Mouse (Mus musculus): ENCODE results near the gene Nova2.

DNA sequence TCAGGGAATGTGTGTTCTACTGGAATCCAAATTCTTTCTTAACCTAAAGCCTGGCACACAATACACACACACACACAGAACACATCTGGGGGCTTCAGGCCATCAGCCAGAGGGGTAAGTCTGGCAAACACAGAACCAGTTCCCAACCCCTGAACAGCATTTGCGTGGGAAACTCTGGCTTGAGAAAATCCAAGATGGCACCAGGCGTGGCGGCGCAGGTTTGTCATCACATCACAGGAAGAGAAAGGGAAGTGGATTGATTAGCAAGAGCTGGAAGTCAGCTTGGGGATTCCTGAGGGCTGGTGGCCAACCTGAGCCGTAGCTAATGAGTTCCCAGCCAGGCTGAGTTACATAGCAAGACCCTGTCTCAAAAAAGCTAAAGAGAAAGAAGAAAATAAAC is 39.6 kb downstream of the Nova2 start:
- no peak for TF ChIP-seq CTCF (conservative IDR thresholded peaks at IDR 0.05; ENCODE audit: low read length)
- no peak for TF ChIP-seq POU5F1 (IDR thresholded peaks at IDR 0.05; ENCODE audit: borderline replicate concordance, low read length)
- no peak for TF ChIP-seq NANOG (IDR thresholded peaks at IDR 0.05; ENCODE audit: borderline replicate concordance, low read length)

Data from E14TG2a.4 (cell line).